Mouse (Mus musculus) urinary bladder, postnatal 0 days (tissue): Measurements from ENCODE around the gene Fam181b. TPM values are rescaled to one million over a fixed set of nuclear protein-coding genes. Genes with fewer than 3 reads are reported as not detected.

ENCODE experiments used
- polyA plus RNA-seq: library from polyadenylated mRNA; unstranded; fragments of >200 nt; fragmentation: Nextera tagmentation; extraction: Ambion mirVana; gene quantifications from 2 replicates; pipeline ENCODE4 v1.2.1, GENCODE M21; 2015

Gene Fam181b
- 0.84 and 1.2 TPM in 2 replicates for polyA plus RNA-seq

DNA sequence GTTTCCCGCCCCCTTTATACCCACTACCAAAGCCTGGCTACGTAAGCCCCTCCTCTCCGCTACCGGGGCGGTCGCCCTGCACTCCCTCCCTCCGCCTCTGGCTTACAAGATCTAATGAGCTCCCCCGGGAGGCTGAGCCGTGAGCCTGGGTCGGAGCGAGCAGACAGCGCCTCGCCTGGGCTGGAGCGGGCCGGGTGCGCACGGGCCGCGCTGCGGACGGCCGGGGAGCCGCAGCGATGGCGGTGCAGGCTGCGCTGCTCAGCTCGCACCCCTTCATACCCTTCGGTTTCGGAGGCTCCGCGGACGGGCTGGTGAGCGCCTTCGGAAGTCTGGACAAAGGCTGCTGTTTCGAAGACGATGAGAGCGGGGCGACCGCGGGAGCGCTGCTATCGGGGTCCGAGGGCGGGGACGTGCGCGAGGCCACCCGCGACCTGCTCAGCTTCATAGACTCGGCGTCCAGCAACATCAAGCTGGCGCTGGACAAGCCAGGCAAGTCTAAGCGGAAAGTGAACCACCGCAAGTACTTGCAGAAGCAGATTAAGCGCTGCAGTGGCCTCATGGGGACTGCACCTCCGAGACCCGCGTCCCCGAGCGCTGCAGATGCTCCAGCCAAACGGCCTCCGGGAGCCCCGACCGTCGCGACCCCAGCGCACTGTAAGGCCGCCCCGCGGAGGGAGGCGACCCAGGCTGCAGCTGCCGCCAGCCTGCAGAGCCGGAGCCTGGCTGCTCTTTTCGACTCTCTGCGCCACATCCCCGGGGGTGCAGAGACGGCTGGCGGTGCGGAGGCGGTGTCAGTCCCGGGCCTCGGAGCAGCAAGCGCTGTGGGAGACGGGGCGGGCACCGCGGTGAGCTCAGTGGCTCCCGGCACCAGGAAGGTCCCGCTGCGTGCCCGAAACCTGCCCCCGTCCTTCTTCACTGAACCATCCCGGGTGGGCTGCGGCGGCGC, at the start of gene Fam181b:
Fam181b (plus strand) TSS at position 81 of the 946 bp plus-strand sequence.

Other genes starting within 250 kb of the Fam181b start
- 2.7 and 3.6 TPM in 2 replicates for gene Ddias, start 205.6 kb upstream of the Fam181b start, polyA plus RNA-seq
- gene Prcp, start 205.4 kb upstream of the Fam181b start, polyA plus RNA-seq, result 10.2 and 11.6 TPM in 2 replicates